Mouse (Mus musculus) ZHBTc4 (cell line): Measurements from ENCODE around the gene Lmna.

Experiments used
- DNase-seq: peaks from one replicate; pipeline ENCODE4 v3.0.0-alpha.2; 2011; ENCODE audit warnings: low read depth, low spot score

The Lmna gene

DNA sequence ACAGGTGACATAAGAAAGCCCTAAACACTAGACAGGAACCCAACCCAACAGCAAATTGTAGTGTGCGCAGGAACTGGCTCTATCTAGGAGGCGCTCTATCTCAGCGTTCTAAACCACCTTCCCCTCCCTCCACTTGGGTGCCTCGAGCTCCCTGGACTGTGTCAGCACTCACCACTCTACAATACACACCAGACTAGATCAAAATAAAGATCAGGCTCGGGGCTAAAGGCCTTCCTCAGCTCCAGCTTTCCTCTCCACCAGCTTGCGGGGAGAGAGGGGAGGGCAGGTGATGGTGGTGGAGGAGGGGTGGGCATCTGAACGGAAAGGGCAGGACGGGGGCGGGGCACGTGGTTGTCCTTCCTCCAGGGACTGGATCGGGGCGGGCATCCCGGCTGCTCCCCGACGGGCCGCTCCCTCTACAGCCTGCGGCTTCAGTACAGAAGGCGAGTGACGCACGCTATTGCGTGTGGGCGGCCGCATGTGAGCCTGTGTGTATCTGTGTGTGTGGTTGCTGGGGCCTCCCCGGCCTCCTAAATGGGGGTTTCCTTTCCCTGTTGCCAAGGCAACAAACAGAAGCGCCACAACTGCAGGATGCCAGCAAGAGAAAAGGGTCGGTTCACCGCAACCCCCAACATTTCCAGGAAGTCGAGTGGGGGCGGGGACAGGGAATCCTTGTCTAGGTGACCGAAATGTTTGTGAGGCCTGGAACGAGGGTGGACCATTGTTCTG lies at the start of gene Lmna:
Gene Lmna, minus strand, starts transcription at position 265 of the 729 bp plus-strand sequence.
- peak; percentile 98 for DNase-seq

GRCm38 (mm10) chr3:88556616-88557015 lies 46.9 kb upstream of the Lmna start:
- DNase-seq, result no peak

DNA sequence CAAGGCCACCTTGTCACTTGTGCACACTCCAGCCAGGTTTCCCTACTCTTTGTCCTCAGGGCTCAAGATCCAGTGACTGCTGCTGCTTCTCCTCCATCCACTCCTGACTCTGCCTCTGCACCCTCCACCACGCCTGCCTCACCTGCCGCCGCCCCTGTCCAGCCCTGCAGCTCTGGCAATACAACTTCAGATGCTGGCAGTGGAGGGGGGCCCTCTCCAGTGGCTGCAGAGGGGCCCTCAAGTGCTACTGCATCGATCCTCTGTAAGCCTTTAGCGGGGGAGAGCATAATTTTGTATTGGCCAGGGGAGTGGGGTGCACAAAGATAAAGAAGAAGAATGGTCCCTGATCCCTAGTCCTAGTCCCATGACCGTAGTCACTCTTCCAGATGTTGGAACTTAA lies 46.0 kb upstream of the Lmna start:
- no peak for DNase-seq

DNA sequence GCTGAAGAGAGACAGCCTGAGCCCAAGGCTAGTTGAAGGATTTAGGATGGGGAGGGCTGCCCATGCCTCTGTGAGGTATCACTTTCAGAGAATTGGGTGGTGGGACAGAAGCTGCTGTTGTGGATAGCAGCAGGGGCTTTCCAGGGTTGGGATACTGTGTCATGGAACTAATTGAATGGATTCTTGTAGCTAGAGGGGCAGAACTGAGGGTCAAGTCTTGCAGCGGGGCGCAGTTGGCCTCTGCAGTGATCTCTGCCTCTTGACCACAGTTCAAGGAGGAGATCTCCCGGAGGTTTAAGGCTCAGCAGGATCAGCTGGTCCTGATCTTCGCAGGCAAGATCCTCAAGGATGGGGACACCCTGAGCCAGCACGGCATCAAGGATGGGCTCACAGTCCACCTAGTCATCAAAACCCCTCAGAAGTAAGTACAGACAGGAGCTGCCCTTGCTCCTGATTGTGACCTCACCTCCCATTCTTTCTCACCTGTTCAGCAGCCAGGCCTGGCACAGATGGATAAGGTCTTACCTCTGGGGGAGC lies 45.4 kb upstream of the Lmna start:
- no peak for DNase-seq

DNA sequence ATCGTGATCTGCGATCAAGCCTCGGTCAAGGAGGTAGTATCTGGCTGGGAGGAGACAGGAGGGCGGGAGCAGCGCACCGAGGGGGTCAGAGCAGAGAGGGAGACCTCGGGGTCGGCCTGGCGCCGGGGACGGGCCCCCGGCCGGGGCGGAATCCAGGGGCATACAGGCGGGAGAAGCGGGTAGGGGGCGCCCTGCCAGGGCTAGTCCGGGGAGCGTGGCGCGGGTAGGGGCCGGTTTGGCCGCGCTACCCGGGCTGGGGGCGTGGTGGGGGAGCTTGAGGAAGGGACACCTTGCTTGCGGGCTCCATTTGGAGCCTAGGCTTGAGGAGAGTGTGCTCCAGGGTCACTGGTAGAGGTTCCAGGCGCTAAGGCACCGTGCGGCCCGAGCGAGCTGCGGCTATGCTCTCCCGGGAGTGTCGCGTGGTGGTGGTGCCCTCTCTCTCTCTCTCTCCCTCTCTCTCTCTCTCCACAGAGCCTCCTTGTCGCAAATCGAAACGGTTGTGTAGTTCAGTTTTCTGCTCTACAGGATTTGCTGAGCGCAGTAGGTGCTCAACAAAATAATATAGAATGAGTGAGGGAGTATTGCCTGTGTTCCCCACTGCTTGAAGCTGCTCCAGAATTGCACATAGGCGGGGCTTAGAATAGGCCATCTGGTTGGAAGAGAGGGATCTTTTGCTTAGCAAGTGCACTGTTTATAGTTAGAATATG lies 44.3 kb upstream of the Lmna start:
- peak; percentile 69 for DNase-seq

DNA sequence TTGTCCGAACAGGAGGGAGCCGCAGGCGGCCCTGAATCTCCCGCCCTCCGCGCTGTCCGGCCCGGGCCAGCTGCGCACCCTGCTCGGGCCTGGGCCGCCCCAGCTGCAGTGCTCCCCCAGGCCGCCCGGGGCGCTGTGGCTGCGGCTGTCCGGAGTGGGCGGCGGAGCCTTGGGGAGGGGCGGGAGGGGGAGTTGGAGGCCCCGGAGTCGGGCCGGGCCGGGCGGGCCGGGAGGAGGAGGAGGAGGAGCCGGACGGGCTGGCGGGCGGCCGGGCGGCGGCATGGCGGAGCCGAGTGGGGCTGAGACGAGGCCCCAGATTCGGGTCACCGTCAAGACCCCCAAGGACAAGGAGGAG lies 43.7 kb upstream of the Lmna start, which contains the start of gene Ubqln4:
Gene Ubqln4, plus strand, starts transcription at position 234 of the 355 bp plus-strand sequence.
- DNase-seq, result peak; percentile 96

DNA sequence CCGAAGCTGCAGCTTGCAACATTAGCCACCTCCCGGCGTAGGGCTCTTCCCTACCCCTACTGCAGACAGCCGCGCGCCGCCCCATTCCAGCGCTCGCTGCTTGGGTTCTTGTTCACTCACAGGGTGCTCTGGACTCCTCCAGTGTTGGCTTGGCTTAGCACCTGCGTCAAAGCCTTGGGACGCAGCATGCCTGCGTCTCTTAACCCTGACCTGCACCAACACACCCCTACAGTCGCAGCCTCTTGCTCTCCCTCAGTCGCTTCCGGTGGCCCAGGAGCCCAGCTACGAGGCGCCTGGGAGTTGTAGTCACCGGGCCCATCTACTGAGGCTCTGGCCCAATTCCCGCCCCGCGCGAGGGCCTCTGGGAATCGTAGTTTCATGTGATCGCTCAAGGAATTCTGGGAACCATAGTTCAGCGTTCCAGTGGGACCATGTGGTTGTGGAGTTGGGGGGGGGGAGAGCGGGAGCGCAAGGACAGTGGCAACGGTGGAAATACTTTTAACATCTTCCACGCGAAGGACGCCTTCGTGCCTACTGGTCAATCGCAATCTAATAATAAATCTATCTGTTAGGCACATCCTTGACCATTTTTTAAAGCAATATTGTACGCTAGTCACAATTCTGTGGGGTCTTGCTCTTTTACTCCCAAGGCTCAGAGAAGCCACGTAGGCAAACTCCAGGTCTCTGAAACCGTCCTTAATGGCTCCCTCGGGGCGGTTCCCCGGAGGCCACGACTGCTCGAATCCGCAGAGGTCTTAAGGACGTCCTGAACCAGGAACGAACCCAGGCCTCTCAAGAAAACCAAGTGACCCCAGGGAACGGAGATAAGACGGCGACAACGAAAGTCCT lies 43.1 kb upstream of the Lmna start, which contains the start of gene Lamtor2:
Gene Lamtor2, minus strand, starts transcription at position 399 of the 849 bp plus-strand sequence.
- peak; percentile 99 for DNase-seq

GRCm38 (mm10) chr3:88552082-88552645 lies 42.4 kb upstream of the Lmna start:
- no peak for DNase-seq

GRCm38 (mm10) chr3:88551586-88551985 lies 41.8 kb upstream of the Lmna start:
- no peak for DNase-seq

DNA sequence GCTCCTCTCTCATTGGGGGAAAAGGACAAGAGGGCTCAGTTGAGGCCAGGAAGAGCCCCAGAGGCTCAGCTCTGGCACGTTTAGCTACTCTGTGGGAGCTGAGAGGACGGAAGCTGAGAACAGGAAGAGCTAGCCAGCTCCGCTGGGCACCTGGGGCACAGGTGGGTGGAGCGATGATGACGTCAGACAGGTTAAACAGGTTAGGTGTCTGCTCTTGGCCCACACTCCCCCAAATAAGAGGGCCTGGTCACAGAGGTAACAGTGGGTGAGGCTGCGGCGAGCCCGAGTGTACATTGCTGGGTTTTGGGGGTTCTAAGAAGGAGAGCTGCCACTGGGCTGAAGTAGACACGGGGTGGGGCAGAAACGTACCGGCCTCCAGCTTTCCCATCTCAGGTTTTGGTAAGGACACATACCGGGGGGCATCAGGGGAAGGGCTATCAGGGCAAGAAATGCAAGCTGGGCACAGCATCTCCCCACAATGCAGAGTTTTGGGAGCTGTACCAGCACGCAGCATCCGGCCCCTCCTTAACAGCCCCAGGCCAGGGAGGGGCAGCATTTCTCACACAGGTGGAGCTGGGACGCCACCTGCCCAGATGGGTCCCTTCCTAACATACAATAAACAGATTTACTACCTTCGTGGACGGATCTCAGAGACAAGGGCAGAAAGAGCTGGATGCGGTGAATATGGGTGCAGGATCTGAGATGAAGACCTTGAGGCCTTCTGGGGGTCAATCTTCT lies 38.6 kb upstream of the Lmna start, which contains the start of gene Rab25:
Gene Rab25, minus strand, starts transcription at position 121 of the 738 bp plus-strand sequence.
- no peak for DNase-seq

- DNase-seq, result no peak
Observed at GRCm38 (mm10) chr3:88546674-88547418, 37.1 kb upstream of the Lmna start.

DNA sequence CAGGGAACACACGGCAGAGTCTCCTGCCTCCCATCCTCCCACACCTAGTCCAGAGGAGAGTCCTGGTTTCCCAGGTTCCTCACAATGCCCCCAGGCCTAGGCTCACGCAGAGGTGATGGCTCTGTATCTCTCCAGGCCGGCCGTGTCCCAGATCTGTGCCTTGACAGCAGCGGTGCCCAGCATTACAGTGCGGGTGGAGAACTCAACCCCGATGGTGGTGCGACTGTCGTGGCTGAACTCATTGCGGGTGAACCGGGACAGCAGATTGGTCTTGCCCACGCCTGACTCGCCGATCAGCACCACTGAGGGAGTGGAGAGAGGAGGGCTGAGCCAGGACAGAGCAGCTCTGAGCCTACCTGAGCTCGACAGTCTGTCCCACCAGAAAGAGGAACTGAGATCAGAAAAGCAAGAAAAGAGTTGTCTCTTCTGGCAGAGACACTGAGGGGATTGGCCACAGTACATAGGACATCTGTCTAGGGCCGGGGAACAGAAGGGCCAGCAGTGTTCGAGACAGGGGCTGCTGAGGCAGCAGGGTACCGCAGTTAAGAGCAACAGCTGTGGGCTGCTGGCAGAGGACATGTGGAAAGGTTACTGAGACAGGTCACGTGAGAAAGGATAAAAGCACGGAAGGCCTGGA lies 35.3 kb upstream of the Lmna start:
- no peak for DNase-seq

GRCm38 (mm10) chr3:88544514-88544913 lies 34.8 kb upstream of the Lmna start:
- peak; percentile 65 for DNase-seq

DNA sequence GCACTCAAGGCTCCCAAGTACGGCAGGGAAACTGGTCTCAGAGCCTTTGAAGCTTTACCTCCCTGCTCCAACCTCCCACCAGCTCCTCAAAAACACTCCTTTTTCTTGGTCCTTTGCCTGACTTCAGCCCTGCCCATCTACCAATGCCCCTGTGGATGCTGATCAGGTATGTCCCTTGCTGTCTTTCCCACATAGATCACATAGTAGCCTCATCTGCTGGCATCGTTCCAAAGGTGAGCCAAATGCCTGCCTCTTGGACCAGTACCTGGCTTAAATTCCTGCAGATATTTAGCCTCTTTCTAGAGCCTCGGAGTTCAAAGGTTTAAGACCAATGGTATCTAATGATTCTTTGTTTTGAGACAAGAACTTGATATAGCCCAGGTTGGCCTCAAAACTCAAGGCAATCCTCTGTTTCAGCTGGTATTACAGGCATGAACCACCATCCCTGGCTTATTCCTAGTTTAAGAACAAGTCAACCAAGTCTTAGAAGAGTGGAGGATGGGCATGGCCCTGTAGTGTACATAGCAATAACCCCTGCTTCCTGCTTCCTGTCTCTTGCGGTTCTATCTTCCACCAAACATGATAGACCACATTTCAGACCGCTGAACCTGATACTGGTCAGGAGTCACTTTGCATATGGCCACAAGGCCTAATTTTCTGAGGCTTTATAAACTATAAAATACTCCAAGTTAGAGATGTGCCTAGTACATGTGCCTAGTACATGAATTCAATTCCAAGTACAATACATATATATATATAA lies 34.1 kb upstream of the Lmna start:
- no peak for DNase-seq

- no peak for DNase-seq
Observed at GRCm38 (mm10) chr3:88543174-88543573, 33.4 kb upstream of the Lmna start.

DNA sequence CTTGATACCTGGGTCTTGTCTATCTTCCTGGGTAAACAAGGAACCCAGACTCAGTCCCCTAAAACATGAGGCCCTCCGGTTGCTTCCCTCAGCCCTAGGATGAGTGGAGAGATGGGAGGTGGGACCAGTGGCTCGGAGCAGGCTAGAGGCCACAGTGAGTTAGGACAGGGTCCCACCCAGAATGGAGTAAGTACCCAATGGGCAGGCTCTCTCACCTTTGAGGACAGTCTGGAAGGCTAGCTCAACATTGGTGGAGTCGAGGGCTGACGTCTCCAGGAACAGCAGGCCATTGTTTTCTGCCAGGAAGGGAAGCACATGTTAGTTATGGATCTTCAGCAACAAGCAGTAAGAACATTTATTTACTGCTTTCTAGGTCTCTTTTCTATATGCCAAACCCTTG lies 32.7 kb upstream of the Lmna start:
- DNase-seq, result no peak

DNA sequence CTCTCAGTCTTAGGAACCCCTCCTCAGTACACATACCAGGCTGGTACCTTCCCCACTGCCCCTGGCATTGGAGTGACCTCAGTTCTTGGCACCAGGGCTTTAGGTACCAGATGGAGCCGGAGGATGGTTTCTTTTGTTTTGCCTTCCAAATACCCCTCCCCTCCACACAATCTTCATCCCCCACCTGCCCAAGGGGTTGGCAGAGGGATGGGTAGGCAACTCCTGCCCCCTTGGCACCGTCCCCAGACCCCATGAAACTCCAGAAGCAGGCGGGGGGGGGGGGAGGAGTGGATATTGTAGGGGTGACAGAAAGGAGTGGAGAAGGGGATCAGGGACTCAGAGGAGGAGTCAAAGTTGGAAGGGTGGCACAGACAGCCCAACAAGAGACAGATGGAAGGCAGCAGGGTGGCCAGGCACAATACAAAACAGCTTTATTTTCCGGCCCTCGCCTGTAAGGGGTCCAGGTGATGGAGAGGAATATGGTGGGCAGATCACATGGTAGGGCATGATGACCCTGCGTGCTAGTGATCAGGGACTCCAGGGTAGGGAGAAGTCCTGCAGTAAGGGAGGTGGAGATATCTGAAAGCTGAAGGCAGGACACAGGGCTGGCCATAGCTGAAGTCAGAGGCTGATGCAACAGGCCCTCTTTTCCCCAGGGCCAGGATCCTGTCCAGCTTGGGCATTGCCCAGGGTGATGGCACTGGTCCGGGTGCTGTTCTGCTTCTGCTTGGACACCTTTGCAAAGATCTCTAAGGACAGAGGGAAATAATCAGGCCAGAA lies 32.1 kb upstream of the Lmna start:
- no peak for DNase-seq

DNA sequence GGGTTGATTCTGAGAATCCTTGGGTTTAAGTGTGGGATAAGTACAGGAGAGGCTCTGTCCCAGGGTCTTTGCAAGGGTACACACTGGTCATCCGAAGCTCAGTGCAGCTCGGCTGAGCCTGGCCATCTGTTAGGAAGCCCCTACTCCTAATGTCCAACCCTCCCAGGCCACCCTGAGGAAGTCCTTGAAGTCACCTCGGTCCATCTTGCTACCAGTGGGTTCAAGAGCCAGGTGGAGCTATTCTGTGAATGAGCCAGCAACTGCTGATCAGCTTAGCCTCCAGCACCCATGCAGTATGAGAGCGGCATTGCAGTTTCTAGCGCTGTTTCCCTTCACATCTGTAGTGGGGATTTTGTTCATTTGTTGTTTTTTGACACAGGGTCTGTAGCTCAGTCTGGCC lies 30.3 kb upstream of the Lmna start:
- DNase-seq, result no peak
